Mouse (Mus musculus) hindbrain, postnatal 0 days (tissue): Measurements from ENCODE around the gene Frmpd2. TPM values are rescaled to one million over a fixed set of nuclear protein-coding genes. Genes with fewer than 3 reads are reported as not detected.

Source experiments
- ATAC-seq: fragments of 200-750 bp; cut with Nextera tagmentation; 2 replicates; pipeline ENCODE4 v1.8.0; 2017; ENCODE audit warnings: mild to moderate bottlenecking, moderate TSS enrichment, moderate library complexity
- DNase-seq: peaks from one replicate; pipeline ENCODE4 v3.0.0-alpha.2; 2015; ENCODE audit warnings: low spot score
- H3K27ac ChIP-seq: fragments of 300-500 bp; sonication (generic); 2 replicates; pipeline ENCODE4 v1.5.1; 2014; ENCODE audit warnings: mild to moderate bottlenecking
- H3K27me3 ChIP-seq: fragments of 300-500 bp; sonication (generic); 2 replicates; pipeline ENCODE4 v1.6.1; 2014; ENCODE audit warnings: low read length, mixed read lengths; ENCODE audit not compliant: insufficient read depth
- H3K36me3 ChIP-seq: fragments of 300-500 bp; sonication (generic); 2 replicates; pipeline ENCODE4 v1.6.1; 2014; ENCODE audit warnings: low read length, mixed read lengths; ENCODE audit not compliant: insufficient read depth
- H3K4me1 ChIP-seq: fragments of 300-500 bp; sonication (generic); 2 replicates; pipeline ENCODE4 v1.6.1; 2014; ENCODE audit warnings: antibody characterized with exemption, low read length, mixed read lengths; ENCODE audit not compliant: insufficient read depth
- H3K4me2 ChIP-seq: fragments of 300-500 bp; sonication (generic); 2 replicates; pipeline ENCODE4 v1.6.1; 2014; ENCODE audit warnings: low read depth, mild to moderate bottlenecking, low read length, moderate library complexity, mixed read lengths
- H3K4me3 ChIP-seq: fragments of 300-500 bp; sonication (generic); 2 replicates; pipeline ENCODE4 v1.5.1; 2014; ENCODE audit warnings: low read length
- H3K9ac ChIP-seq: fragments of 300-500 bp; sonication (generic); replicated peaks from 2 replicates; pipeline ENCODE4 v1.6.1; 2014; ENCODE audit warnings: mild to moderate bottlenecking, low read length, moderate library complexity, mixed read lengths
- H3K9me3 ChIP-seq: fragments of 300-500 bp; sonication (generic); 2 replicates; pipeline ENCODE4 v1.6.1; 2016; ENCODE audit warnings: low read length, mixed read lengths
- CTCF ChIP-seq: IDR thresholded peaks from 2 replicates; pipeline ENCODE4 v1.5.1; 2016; ENCODE audit warnings: antibody characterized with exemption, control low read depth, low read depth
- WGBS: fragments of 180-500 bp; shearing (Covaris S2); extraction: QIAGEN DNeasy Blood & Tissue Kit; methylation state at CpG from one replicate; pipeline ENCODE4 v1.1.7; 2014; 5-methylcytosine and 5-hydroxymethylcytosine counted together
- polyA plus RNA-seq: library from polyadenylated mRNA; unstranded; fragments of >200 nt; fragmentation: Nextera tagmentation; extraction: Ambion mirVana; gene quantifications from 2 replicates; pipeline ENCODE4 v1.2.1, GENCODE M21; 2015
- total RNA-seq: library from RNA; depleted of rRNA; stranded (reverse); fragments of >200 nt; gene quantifications from 2 replicates; pipeline ENCODE4 v1.2.3, GENCODE M21; 2014

Frmpd2 gene
- total and polyA plus RNA-seq, 2 experiments from 2014 or later: 0.13 to 0.31 TPM

GRCm38 (mm10) chr14:33526621-33527020 is 55.1 kb downstream of the Frmpd2 start:
- H3K27me3 ChIP-seq: no peaks in the 10 kb centered on the region
- no peak overlapping the region for H3K9ac ChIP-seq
- no peaks in the 10 kb centered on the region for H3K9me3 ChIP-seq
- no peak for TF ChIP-seq CTCF
- H3K4me3 ChIP-seq: no peak overlapping the region
- no peak for DNase-seq
- 0 out of 2 replicates have a peak, but pooled peaks cover 7% of the 10 kb centered on the region for H3K4me1 ChIP-seq
- H3K36me3 ChIP-seq: no peaks in the 10 kb centered on the region
- WGBS: 65% methylated on average over 2 of the region's 2 CpGs
- no peak overlapping the region for H3K27ac ChIP-seq
- ATAC-seq: no peak
- no peak overlapping the region for H3K4me2 ChIP-seq

GRCm38 (mm10) chr14:33527938-33528337 is 56.4 kb downstream of the Frmpd2 start:
- ATAC-seq: no peak
- no peaks in the 10 kb centered on the region for H3K27me3 ChIP-seq
- H3K9ac ChIP-seq: no peak overlapping the region
- H3K36me3 ChIP-seq: no peaks in the 10 kb centered on the region
- H3K4me1 ChIP-seq: 0 out of 2 replicates have a peak, but pooled peaks cover 7% of the 10 kb centered on the region
- no peak for DNase-seq
- WGBS: 54% methylated on average over 3 of the region's 3 CpGs
- H3K4me2 ChIP-seq: no peak overlapping the region
- no peak overlapping the region for H3K4me3 ChIP-seq
- no peak overlapping the region for H3K27ac ChIP-seq
- no peak for TF ChIP-seq CTCF
- H3K9me3 ChIP-seq: no peaks in the 10 kb centered on the region

GRCm38 (mm10) chr14:33531331-33531912 is 59.9 kb downstream of the Frmpd2 start:
- DNase-seq (no peak), ATAC-seq (no peak)
- Histone ChIP-seq H3K4me2 (no peak overlapping the region), H3K4me1 (no peaks in the 10 kb centered on the region), H3K9me3 (no peaks in the 10 kb centered on the region), H3K27ac (no peak overlapping the region), H3K9ac (no peak overlapping the region), H3K4me3 (no peak overlapping the region), H3K36me3 (no peaks in the 10 kb centered on the region), H3K27me3 (no peaks in the 10 kb centered on the region)
- WGBS: 80% methylated on average over 8 of the region's 8 CpGs
- no peak for TF ChIP-seq CTCF

GRCm38 (mm10) chr14:33532792-33533191 is 61.3 kb downstream of the Frmpd2 start:
- Histone ChIP-seq H3K4me3 (no peak overlapping the region), H3K27me3 (no peaks in the 10 kb centered on the region), H3K36me3 (no peaks in the 10 kb centered on the region), H3K4me2 (no peak overlapping the region), H3K9me3 (no peaks in the 10 kb centered on the region), H3K27ac (no peak overlapping the region), H3K9ac (no peak overlapping the region), H3K4me1 (no peaks in the 10 kb centered on the region)
- 80% methylated on average over 5 of the region's 5 CpGs for WGBS
- no peak for TF ChIP-seq CTCF
- no peak for ATAC-seq
- DNase-seq: no peak

- H3K9me3 ChIP-seq: no peaks in the 10 kb centered on the region
- no peaks in the 10 kb centered on the region for H3K27me3 ChIP-seq
- no peak overlapping the region for H3K4me2 ChIP-seq
- H3K4me3 ChIP-seq: no peak overlapping the region
- no peak for ATAC-seq
- DNase-seq: peak; percentile 48
- H3K4me1 ChIP-seq: no peaks in the 10 kb centered on the region
- no peak overlapping the region for H3K9ac ChIP-seq
- H3K27ac ChIP-seq: no peak overlapping the region
- H3K36me3 ChIP-seq: no peaks in the 10 kb centered on the region
- WGBS: 46% methylated on average over 1 of the region's 1 CpGs
- TF ChIP-seq CTCF: peak; percentile 31
Observed at GRCm38 (mm10) chr14:33533516-33533915, 62.0 kb downstream of the Frmpd2 start.

- no peaks in the 10 kb centered on the region for H3K9me3 ChIP-seq
- no peak overlapping the region for H3K4me2 ChIP-seq
- no peak overlapping the region for H3K27ac ChIP-seq
- no peaks in the 10 kb centered on the region for H3K4me1 ChIP-seq
- no peak overlapping the region for H3K4me3 ChIP-seq
- H3K9ac ChIP-seq: no peak overlapping the region
- DNase-seq (no peak), ATAC-seq (no peak)
- TF ChIP-seq CTCF: no peak
- no peaks in the 10 kb centered on the region for H3K27me3 ChIP-seq
- no peaks in the 10 kb centered on the region for H3K36me3 ChIP-seq
- 74% methylated on average over 6 of the region's 6 CpGs for WGBS
Observed at GRCm38 (mm10) chr14:33535317-33535716, 63.8 kb downstream of the Frmpd2 start.

- 78% methylated on average over 7 of the region's 7 CpGs for WGBS
- H3K36me3 ChIP-seq: no peaks in the 10 kb centered on the region
- DNase-seq (no peak), ATAC-seq (no peak)
- no peak overlapping the region for H3K4me2 ChIP-seq
- no peaks in the 10 kb centered on the region for H3K9me3 ChIP-seq
- H3K4me3 ChIP-seq: no peak overlapping the region
- no peaks in the 10 kb centered on the region for H3K4me1 ChIP-seq
- TF ChIP-seq CTCF: no peak
- H3K9ac ChIP-seq: no peak overlapping the region
- no peak overlapping the region for H3K27ac ChIP-seq
- H3K27me3 ChIP-seq: no peaks in the 10 kb centered on the region
Observed at GRCm38 (mm10) chr14:33539559-33540167, 68.2 kb downstream of the Frmpd2 start.
